Mouse (Mus musculus): ENCODE results near the gene 2610507B11Rik.

DNA sequence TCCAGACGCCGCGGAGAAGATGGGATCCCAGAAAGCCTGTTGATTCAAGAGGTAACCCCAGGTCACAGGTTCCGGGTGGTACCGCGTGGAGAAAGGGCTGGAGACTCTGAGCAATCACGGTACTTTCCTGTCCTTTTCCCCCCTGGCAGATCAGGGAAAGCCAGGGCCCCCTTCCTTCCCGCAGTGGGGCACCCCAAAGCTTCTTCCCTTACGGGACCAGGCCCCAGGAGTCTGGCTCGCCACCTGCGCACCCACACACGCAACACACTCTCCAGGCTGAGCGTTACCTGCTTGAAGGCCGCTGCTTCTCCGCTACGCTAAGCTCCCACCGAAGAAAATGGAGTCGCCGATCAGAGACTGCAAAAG lies 16.3 kb upstream of the 2610507B11Rik start:
- TF ChIP-seq POLR2A (IDR thresholded peaks at IDR 0.05; ENCODE audit: extremely low read depth, insufficient read depth, low read length): no peak
- TF ChIP-seq CTCF (IDR thresholded peaks at IDR 0.05; ENCODE audit: extremely low read depth, insufficient read depth, low read length): no peak
